Mouse (Mus musculus): ENCODE measurements at regions not wholly inside any gene's neighbourhood (a gene's known extent, or its start where the extent isn't known, plus 50 kb on each side); places are given as distances from the start of the nearest gene placed in this dataset.

DNA sequence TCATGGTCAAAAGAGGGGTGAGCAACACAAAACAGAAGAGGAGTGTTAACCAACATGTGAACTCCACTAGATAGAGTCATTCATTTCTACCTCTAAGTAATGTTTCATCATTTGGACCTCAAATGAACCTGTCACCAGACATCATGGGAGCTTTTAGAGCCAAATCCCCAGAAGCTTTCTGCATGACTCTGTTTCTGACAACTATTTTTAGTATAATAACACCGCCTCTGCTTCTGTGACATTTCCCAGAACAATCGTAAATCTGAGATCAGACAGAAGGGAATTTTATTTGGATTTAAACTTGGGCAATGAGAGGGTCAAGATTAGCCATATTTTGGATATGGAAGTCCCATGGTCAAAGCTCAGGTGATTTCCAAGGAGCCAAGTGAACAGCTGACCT lies 61.4 kb upstream of the Thbs1 start:
- TF ChIP-seq TAL1 (conservative IDR thresholded peaks at IDR 0.05; ENCODE audit: low read depth, low read length) (no peak), CTCF (IDR thresholded peaks at IDR 0.05; ENCODE audit: low read depth, low read length) (no peak), GATA1 (IDR thresholded peaks at IDR 0.05; ENCODE audit: borderline replicate concordance, low read length) (no peak), POLR2AphosphoS5 (IDR thresholded peaks at IDR 0.05; ENCODE audit: insufficient replicate concordance, low read depth, low read length) (no peak), GATA2 (IDR thresholded peaks at IDR 0.05; ENCODE audit: borderline replicate concordance, low read depth, low read length) (no peak)

Data from G1E (cell line).